Mouse (Mus musculus) embryonic stem cell, embryonic (primary cell): ENCODE data around the gene Ptgir.

ENCODE experiments used
- CTCF ChIA-PET, 4 experiments: fragments of 300-600 bp in 2 of 4; fragments of 350-600 bp in 2 of 4; sonication (Branson Sonifier 250); formaldehyde crosslinking; loops; one replicate each; lab custom pipeline; 2022; ENCODE audit warnings: inconsistent platforms in 2 of 4; lab: Charles Lee
- POLR2A ChIA-PET, 4 experiments: fragments of 300-600 bp in 2 of 4; fragments of 350-600 bp in 2 of 4; sonication (Branson Sonifier 250); formaldehyde crosslinking; loops; one replicate each; lab custom pipeline; 2022; ENCODE audit warnings: antibody characterized with exemption in 4 of 4, inconsistent platforms in 1 of 4; lab: Charles Lee

Ptgir gene

GRCm38 (mm10) chr7:16917447-16917846, 11.2 kb downstream of the Ptgir start:
- ChIA-PET POLR2A (interaction anchor here in 2 of 4 experiments (0.8 to 1.7 kb wide), 6 partner anchors 22 to 107 kb away, joined by 3 to 5 read pairs (median 4); partner anchors contain the start of gene Gng8 (in 1 of the 2)), CTCF (interaction anchor here in 2 of 4 experiments (0.8 to 1.5 kb wide), 3 partner anchors 15 to 44 kb away, joined by 3 to 5 read pairs (median 3); no protein-coding TSS in a partner anchor)

DNA sequence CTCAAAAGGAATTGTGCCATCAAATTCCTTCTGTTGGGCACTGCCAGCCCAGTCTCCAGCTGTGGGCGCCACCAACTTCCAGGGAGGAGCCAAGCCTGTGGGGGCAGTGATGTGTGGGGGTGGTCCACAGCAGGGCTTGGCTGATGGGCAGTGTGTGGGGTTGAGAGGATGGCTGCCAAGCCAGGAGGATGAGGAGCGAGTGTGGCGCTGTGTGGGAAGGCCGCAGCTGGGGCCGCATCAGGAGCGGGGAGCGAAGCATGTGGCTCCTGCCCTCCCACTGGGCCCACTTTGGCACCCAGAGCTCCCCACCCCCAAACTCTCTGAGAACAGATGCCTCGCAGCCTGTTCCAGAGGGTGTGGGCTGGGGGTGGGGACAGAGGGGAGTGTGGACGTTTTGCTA, 11.7 kb downstream of the Ptgir start:
- POLR2A ChIA-PET, result interaction anchor here in 2 of 4 experiments (1.2 to 1.7 kb wide), 5 partner anchors 27 to 189 kb away, joined by 3 to 5 read pairs (median 4); partner anchors contain the start of gene Gng8 (in 1 of the 2)
- CTCF ChIA-PET, result interaction anchor here in 2 of 4 experiments (1.4 to 1.8 kb wide), 4 partner anchors 15 to 82 kb away, joined by 3 to 8 read pairs (median 5); partner anchors contain the start of gene Gng8 (in 1 of the 2)

- POLR2A ChIA-PET, result interaction anchor here in 3 of 4 experiments (0.6 to 1.7 kb wide), 8 partner anchors 22 to 502 kb away, joined by 3 to 5 read pairs (median 4); partner anchors contain the start of gene Gng8 (in 1 of the 3)
- CTCF ChIA-PET, result interaction anchor here (0.6 to 1.8 kb wide), 8 partner anchors 14 to 636 kb away, joined by 3 to 8 read pairs (median 5); partner anchors contain the start of gene Gng8 (in 1 of the 4)
Measured at GRCm38 (mm10) chr7:16918670-16919069, 12.4 kb downstream of the Ptgir start.

GRCm38 (mm10) chr7:16919395-16920149, 13.3 kb downstream of the Ptgir start:
- ChIA-PET POLR2A (interaction anchor here in 3 of 4 experiments (0.6 to 1.6 kb wide), 5 partner anchors 21 to 503 kb away, joined by 3 to 5 read pairs (median 4); no protein-coding TSS in a partner anchor), CTCF (interaction anchor here (0.6 to 1.8 kb wide), 9 partner anchors 20 to 637 kb away, joined by 3 to 8 read pairs (median 4); partner anchors contain the start of gene Gng8 (in 1 of the 4))

DNA sequence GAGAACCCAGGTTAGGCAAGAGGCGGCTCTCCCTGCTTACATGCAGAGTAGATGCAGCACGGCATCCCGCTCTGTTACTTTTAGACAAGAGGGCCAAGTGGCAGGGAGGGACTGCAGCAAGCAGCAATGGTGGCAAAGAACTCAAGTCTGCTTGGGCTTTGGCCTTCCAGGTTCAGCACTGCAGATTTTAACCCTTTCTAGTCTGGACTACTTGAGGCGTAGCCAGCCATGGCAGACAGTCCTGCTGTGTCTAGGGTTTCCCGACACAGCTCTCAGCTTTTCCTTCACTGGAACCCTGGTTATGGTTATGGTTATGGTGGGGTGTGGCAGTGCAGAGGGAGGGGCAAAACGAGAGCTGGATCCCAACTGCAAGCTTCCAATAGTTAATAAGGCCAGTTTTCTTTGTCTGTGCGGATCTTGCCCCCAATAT, 13.9 kb downstream of the Ptgir start:
- POLR2A ChIA-PET, result interaction anchor here in 1 of 4 experiments (1.6 kb wide), 1 partner anchor 50 kb away, joined by 5 read pairs; no protein-coding TSS in a partner anchor
- CTCF ChIA-PET, result interaction anchor here in 1 of 4 experiments (1.0 to 1.2 kb wide), 2 partner anchors 19 to 25 kb away, joined by 3 to 8 read pairs; no protein-coding TSS in a partner anchor

DNA sequence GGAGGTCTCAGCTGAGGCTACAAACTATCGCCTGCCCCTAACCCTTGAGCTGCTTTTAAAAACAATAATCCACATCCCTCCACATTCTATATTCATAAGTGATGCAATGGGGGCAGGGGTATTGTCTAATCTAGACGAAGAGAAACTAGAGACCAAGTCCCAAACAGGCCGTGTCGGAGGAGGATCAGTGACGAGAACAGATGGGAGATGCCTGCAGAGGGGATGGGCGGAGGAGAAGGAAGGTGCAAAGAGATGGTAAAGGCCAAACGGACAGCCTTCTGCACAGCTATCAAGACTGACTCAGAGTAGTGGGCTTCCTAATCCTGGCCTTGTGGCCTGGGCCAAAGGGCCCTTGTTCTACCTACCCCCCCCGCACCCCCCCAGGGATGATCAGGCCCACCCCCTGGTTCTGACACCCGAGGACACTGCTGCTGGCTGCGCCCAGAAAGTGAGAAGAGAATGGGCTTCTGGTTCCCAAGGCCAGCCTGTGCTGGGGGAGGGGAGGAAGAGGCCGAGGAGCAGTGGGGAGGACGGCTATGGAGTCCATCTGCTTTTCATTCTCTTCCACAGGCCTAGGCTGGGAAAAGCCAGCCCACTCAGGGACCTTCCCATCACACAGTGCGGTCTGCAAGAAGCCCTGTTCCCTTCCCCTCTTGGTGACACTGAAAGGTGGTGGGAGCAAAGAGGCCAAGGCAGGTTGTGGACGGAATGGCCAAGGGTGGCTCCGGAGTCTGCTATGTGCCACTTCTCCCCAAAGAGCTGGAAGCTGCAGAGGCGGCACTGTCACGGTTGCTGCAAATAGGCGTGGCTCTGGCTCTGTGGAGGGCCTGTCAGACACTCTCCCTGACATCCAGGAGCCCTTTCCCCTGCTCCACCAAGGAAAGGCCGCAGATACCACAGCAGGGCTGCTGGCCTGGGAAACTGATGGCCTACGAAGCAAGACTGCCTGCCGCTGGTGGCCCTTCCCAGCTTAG, 14.8 kb downstream of the Ptgir start:
- POLR2A ChIA-PET, result interaction anchor here in 2 of 4 experiments (0.7 to 1.5 kb wide), 9 partner anchors 17 to 139 kb away, joined by 3 to 5 read pairs (median 4); partner anchors contain the start of genes Dact3 (in 1 of the 2), Gng8 (in 1 of the 2) and Pnmal2 (in 1 of the 2)
- CTCF ChIA-PET, result interaction anchor here in 3 of 4 experiments (0.7 to 3.0 kb wide), 8 partner anchors 8 to 1387 kb away, joined by 3 to 11 read pairs (median 4); partner anchors contain the start of gene Gng8 (in 1 of the 3)

DNA sequence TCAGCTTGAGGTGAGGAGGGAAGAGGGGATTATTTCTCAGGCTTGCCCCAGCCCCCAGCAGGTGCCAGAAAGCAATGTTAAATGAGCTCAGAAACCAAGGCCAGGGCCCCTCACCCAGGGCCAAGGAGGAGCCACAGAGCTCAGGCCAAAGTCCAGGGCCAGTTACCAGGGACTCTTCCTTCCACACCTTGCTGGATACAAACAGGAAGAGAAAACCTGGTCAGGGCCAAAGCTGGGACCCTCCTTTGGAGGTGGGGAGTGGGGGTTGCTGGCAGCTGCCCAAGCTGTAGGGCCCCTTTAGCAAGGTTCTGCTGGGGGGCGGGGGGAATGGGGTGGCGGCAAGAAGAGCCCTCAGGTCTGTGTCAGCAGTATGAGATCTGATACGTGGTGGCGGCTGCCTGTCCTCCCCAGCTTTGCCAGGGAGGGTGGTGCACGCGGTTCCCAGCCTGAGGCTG, 15.6 kb downstream of the Ptgir start:
- ChIA-PET POLR2A (interaction anchor here in 2 of 4 experiments (0.7 to 2.3 kb wide), 11 partner anchors 8 to 100 kb away, joined by 3 to 10 read pairs (median 5); partner anchors contain the start of genes Dact3 (in 1 of the 2), Gng8 (in 1 of the 2) and Pnmal2 (in 1 of the 2)), CTCF (interaction anchor here in 2 of 4 experiments (0.7 to 3.0 kb wide), 7 partner anchors 8 to 253 kb away, joined by 3 to 11 read pairs (median 5); partner anchors contain the start of gene Gng8 (in 1 of the 2))

- ChIA-PET POLR2A (interaction anchor here in 2 of 4 experiments (1.0 to 2.3 kb wide), 11 partner anchors 8 to 76 kb away, joined by 3 to 10 read pairs (median 5); partner anchors contain the start of genes Gng8 (in 2 of the 2), Dact3 (in 1 of the 2) and Pnmal2 (in 1 of the 2)), CTCF (interaction anchor here in 3 of 4 experiments (0.6 to 3.0 kb wide), 10 partner anchors 9 to 254 kb away, joined by 3 to 11 read pairs (median 4); partner anchors contain the start of gene Gng8 (in 1 of the 3))
Measured at GRCm38 (mm10) chr7:16922360-16922973, 16.2 kb downstream of the Ptgir start.

DNA sequence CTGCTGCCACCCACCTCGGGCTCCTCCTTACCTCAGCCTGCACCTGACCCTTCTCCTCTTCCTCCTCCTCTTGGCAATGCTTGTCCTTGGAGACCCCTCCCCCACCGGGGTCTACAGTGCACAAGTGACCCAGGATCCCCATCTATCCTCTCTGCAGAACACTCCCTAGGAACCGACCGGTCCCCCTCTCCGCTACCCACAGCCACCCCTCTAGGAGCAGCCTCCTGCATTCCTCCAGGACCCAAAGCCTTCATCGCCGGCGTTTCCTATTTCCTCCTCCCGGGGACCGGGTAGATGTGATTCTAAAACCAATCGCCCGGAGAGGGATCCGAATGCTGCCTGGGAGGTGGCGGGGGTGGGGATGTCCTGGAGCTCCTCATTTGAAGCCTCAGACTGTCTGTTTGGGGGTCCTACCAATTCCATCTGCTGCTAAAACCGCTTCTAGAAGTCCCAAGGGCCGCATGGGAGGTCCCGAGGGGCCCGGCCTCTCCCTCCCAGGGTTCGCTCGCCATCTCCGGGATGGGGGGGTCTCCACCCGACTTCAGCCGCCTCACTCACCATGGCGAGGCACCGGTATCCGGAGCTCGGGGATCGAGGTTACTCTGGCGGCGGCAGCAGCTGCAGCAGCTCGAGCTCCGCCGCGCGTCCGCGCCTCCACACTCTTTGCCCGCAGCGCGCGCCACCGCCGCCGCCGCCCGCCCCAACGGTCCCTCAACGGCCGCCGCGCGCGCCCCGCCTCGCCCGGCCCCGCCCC, 17.2 kb downstream of the Ptgir start:
- POLR2A ChIA-PET, result interaction anchor here (0.6 to 2.3 kb wide), 18 partner anchors 9 to 108 kb away, joined by 3 to 10 read pairs (median 3); partner anchors contain the start of genes Dact3 (in 2 of the 4), Gng8 (in 2 of the 4) and Strn4 (in 1 of the 4)
- CTCF ChIA-PET, result interaction anchor here in 3 of 4 experiments (0.6 to 3.0 kb wide), 13 partner anchors 8 to 112 kb away, joined by 3 to 11 read pairs (median 4); partner anchors contain the start of genes Gng8 (in 2 of the 3) and Dact3 (in 1 of the 3)

- ChIA-PET CTCF (interaction anchor here in 3 of 4 experiments (0.9 to 3.0 kb wide), 8 partner anchors 9 to 49 kb away, joined by 3 to 11 read pairs (median 4); partner anchors contain the start of genes Gng8 (in 2 of the 3) and Dact3 (in 1 of the 3)), POLR2A (interaction anchor here (0.6 to 2.3 kb wide), 18 partner anchors 9 to 108 kb away, joined by 3 to 10 read pairs (median 4); partner anchors contain the start of genes Dact3 (in 2 of the 4), Gng8 (in 1 of the 4) and Strn4 (in 1 of the 4))
Measured at GRCm38 (mm10) chr7:16924037-16924834, 17.9 kb downstream of the Ptgir start, which contains the start of gene Calm3. TSS of gene Calm3 (minus strand) at chr7:16924114.

DNA sequence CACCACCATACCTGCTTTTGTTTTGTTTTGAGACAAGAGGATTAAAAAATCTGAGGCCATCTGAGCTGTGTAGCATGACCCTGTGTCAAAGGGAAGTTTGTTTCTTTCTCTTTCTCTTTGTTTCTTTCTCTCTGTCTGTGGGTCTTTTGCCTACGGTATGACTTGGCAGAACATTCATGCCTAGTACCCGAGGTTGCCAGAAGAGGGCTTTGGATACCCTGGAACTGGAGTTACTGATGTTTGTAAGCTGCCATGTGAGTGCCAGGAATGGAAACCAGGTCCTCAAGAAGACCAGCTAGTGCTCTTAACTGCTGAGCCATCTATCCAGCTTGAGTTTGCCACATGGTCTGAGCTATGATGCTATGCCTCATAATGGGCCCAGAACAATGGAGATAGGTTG, 22.1 kb downstream of the Ptgir start:
- CTCF ChIA-PET, result interaction anchor here (0.6 to 2.3 kb wide), 9 partner anchors 9 to 120 kb away, joined by 3 to 13 read pairs (median 6); no protein-coding TSS in a partner anchor
- POLR2A ChIA-PET, result interaction anchor here in 1 of 4 experiments (1.1 to 1.2 kb wide), 2 partner anchors 36 to 72 kb away, joined by 3 read pairs; partner anchors contain the start of gene Gng8

- ChIA-PET POLR2A (interaction anchor here in 3 of 4 experiments (0.7 to 2.5 kb wide), 4 partner anchors 14 to 72 kb away, joined by 3 to 10 read pairs (median 4); no protein-coding TSS in a partner anchor), CTCF (interaction anchor here in 3 of 4 experiments (0.7 to 4.1 kb wide), 15 partner anchors 9 to 294 kb away, joined by 3 to 164 read pairs (median 7); partner anchors contain the start of genes Dact3 (in 1 of the 3), Hif3a (in 1 of the 3) and Pnmal2 (in 1 of the 3))
Measured at GRCm38 (mm10) chr7:16930850-16931249, 24.6 kb downstream of the Ptgir start.

GRCm38 (mm10) chr7:16931968-16932627, 25.8 kb downstream of the Ptgir start:
- ChIA-PET CTCF (interaction anchor here (0.5 to 4.1 kb wide), 48 partner anchors 9 to 884 kb away, joined by 3 to 164 read pairs (median 7); partner anchors contain the start of genes Pnmal2 (in 2 of the 4), Dact3 (in 1 of the 4), Hif3a (in 1 of the 4) and Pnmal1 (in 1 of the 4)), POLR2A (interaction anchor here in 3 of 4 experiments (0.6 to 2.5 kb wide), 11 partner anchors 10 to 159 kb away, joined by 3 to 12 read pairs (median 4); no protein-coding TSS in a partner anchor)
